Mouse (Mus musculus) CH12.LX (cell line): Measurements from ENCODE around the gene Hdac4. TPM values are rescaled to one million over a fixed set of nuclear protein-coding genes. Genes with fewer than 3 reads are reported as not detected.

Experiments used
- DNase-seq: peaks from one replicate; pipeline ENCODE4 v3.0.0-alpha.2; 2013; ENCODE audit errors: extremely low read depth
- H3K27ac ChIP-seq: 2 replicates; pipeline ENCODE4 v1.5.1; 2012; ENCODE audit warnings: low read depth, mild to moderate bottlenecking, control low read depth, moderate library complexity; ENCODE audit not compliant: insufficient read depth
- H3K27me3 ChIP-seq: replicated peaks from 2 replicates; pipeline ENCODE3; 2012; ENCODE audit warnings: inconsistent platforms
- H3K36me3 ChIP-seq, 2 experiments: replicated peaks in 1 of 2; 2 replicates each; pipeline versions ENCODE3 to v1.6.1; 2012; ENCODE audit warnings: inconsistent platforms in 1 of 2, low read length in 1 of 2, mild to moderate bottlenecking in 1 of 2, mixed read lengths in 1 of 2, moderate library complexity in 1 of 2; ENCODE audit not compliant: control insufficient read depth in 1 of 2, insufficient read depth in 1 of 2
- H3K4me1 ChIP-seq, 2 experiments: 2 replicates each; pipeline ENCODE4 v1.6.1; 2012; ENCODE audit warnings: inconsistent platforms in 1 of 2, moderate library complexity in 1 of 2; ENCODE audit not compliant: insufficient read depth in 2 of 2, control insufficient read depth in 1 of 2
- H3K4me2 ChIP-seq: 2 replicates; pipeline ENCODE4 v1.6.1; 2012; ENCODE audit warnings: low read depth, mild to moderate bottlenecking, control low read depth; ENCODE audit not compliant: poor library complexity, insufficient read depth, severe bottlenecking
- H3K4me3 ChIP-seq, 3 experiments: fragments of 150-350 bp in 1 of 3; sonication (generic) in 1 of 3; replicated peaks in 1 of 3; 2 replicates each; pipeline versions ENCODE3 to v1.5.1; 2011 to 2012; ENCODE audit warnings: low read depth in 2 of 3, low read length in 2 of 3, mild to moderate bottlenecking in 2 of 3, moderate library complexity in 2 of 3, control low read depth in 1 of 3, improper control_type of control experiment in 1 of 3, inconsistent platforms in 1 of 3, mixed read lengths in 1 of 3; ENCODE audit not compliant: poor library complexity in 1 of 3
- H3K79me2 ChIP-seq: replicated peaks from 2 replicates; pipeline ENCODE4 v1.6.1; 2012; ENCODE audit warnings: mild to moderate bottlenecking, moderate library complexity; ENCODE audit not compliant: control insufficient read depth, poor library complexity, insufficient read depth, severe bottlenecking; ENCODE audit errors: extremely low read depth
- H3K9ac ChIP-seq: 2 replicates; pipeline ENCODE4 v1.6.1; 2012; ENCODE audit warnings: low read depth, mild to moderate bottlenecking, control low read depth, moderate library complexity; ENCODE audit not compliant: insufficient read depth
- H3K9me3 ChIP-seq: replicated peaks from 2 replicates; pipeline ENCODE3; 2012; ENCODE audit warnings: low read length, inconsistent platforms, mixed read lengths
- BHLHE40 ChIP-seq: IDR thresholded peaks from 2 replicates; pipeline ENCODE4 v1.6.1; 2011; ENCODE audit warnings: mild to moderate bottlenecking, low read depth, low read length, improper control_type of control experiment
- CHD1 ChIP-seq: IDR thresholded peaks from 2 replicates; pipeline ENCODE4 v1.6.1; 2012; ENCODE audit warnings: low read depth, low read length, improper control_type of control experiment, inconsistent platforms
- CHD2 ChIP-seq: IDR thresholded peaks from 2 replicates; pipeline ENCODE4 v1.6.1; 2011; ENCODE audit warnings: low read length, improper control_type of control experiment
- CTCF ChIP-seq, 2 experiments: IDR thresholded peaks in 1 of 2; conservative IDR thresholded peaks in 1 of 2; 2 replicates each; pipeline ENCODE4 v1.5.1; 2011 to 2012; ENCODE audit warnings: low read depth in 2 of 2, low read length in 2 of 2, improper control_type of control experiment in 1 of 2, inconsistent platforms in 1 of 2, mild to moderate bottlenecking in 1 of 2, moderate library complexity in 1 of 2
- E2F4 ChIP-seq: IDR thresholded peaks from 2 replicates; pipeline ENCODE4 v1.6.1; 2011; ENCODE audit warnings: low read depth, low read length, improper control_type of control experiment; ENCODE audit not compliant: insufficient replicate concordance
- ELF1 ChIP-seq: IDR thresholded peaks from 2 replicates; pipeline ENCODE4 v1.6.1; 2014; ENCODE audit warnings: low read depth, mild to moderate bottlenecking, inconsistent platforms, low read length, improper control_type of control experiment
- EP300 ChIP-seq: IDR thresholded peaks from 2 replicates; pipeline ENCODE4 v1.6.1; 2011; ENCODE audit warnings: low read length, improper control_type of control experiment
- GABPA ChIP-seq: IDR thresholded peaks from 2 replicates; pipeline ENCODE4 v1.6.1; 2012; ENCODE audit warnings: low read depth, low read length, improper control_type of control experiment, inconsistent platforms; ENCODE audit not compliant: insufficient replicate concordance
- IRF4 ChIP-seq: IDR thresholded peaks from 2 replicates; pipeline ENCODE4 v1.6.1; 2014; ENCODE audit warnings: low read depth, mild to moderate bottlenecking, inconsistent platforms, low read length, improper control_type of control experiment
- JUN ChIP-seq: IDR thresholded peaks from 2 replicates; pipeline ENCODE4 v1.6.1; 2011; ENCODE audit warnings: low read depth, mild to moderate bottlenecking, low read length, improper control_type of control experiment, moderate library complexity; ENCODE audit not compliant: insufficient read depth
- KAT2A ChIP-seq: IDR thresholded peaks from 2 replicates; pipeline ENCODE4 v1.6.1; 2012; ENCODE audit warnings: low read length, improper control_type of control experiment, inconsistent platforms; ENCODE audit not compliant: insufficient replicate concordance
- MAFK ChIP-seq: IDR thresholded peaks from 2 replicates; pipeline ENCODE4 v1.6.1; 2011; ENCODE audit warnings: low read length, improper control_type of control experiment; ENCODE audit not compliant: insufficient replicate concordance
- MEF2A ChIP-seq: IDR thresholded peaks from 2 replicates; pipeline ENCODE4 v1.6.1; 2014; ENCODE audit warnings: low read depth, mild to moderate bottlenecking, inconsistent platforms, low read length, improper control_type of control experiment, borderline replicate concordance
- NRF1 ChIP-seq: IDR thresholded peaks from 2 replicates; pipeline ENCODE4 v1.6.1; 2014; ENCODE audit warnings: low read depth, mild to moderate bottlenecking, inconsistent platforms, low read length, improper control_type of control experiment, moderate library complexity
- POLR2AphosphoS2 ChIP-seq: IDR thresholded peaks from 2 replicates; pipeline ENCODE4 v1.6.1; 2011; ENCODE audit warnings: low read depth, low read length, improper control_type of control experiment
- SMC3 ChIP-seq: IDR thresholded peaks from 2 replicates; pipeline ENCODE4 v1.6.1; 2011; ENCODE audit warnings: low read depth, low read length, improper control_type of control experiment
- TBP ChIP-seq: conservative IDR thresholded peaks from 2 replicates; pipeline ENCODE4 v1.6.1; 2011; ENCODE audit warnings: low read depth, low read length, improper control_type of control experiment
- UBTF ChIP-seq: IDR thresholded peaks from 2 replicates; pipeline ENCODE4 v1.6.1; 2012; ENCODE audit warnings: low read depth, mild to moderate bottlenecking, inconsistent platforms, low read length, improper control_type of control experiment, moderate library complexity
- ZMIZ1 ChIP-seq: IDR thresholded peaks from 2 replicates; pipeline ENCODE4 v1.6.1; 2012; ENCODE audit warnings: low read depth, mild to moderate bottlenecking, inconsistent platforms, low read length, improper control_type of control experiment
- dilution Hi-C: fragments of 300-500 bp; cut with MboI; formaldehyde crosslinking; loops from 2 replicates; pipeline ENCODE4 v1.14.3; 2020; ENCODE audit warnings: low sequenced_read_pairs; ENCODE audit not compliant: extremely low pct_unique_long_range_greater_than_20kb, extremely low pct_ligation_motif_present
- in situ Hi-C: fragments of 300-500 bp; cut with MboI; formaldehyde crosslinking; loops from 3 replicates; pipeline ENCODE4 v1.14.3; 2019; ENCODE audit warnings: low sequenced_read_pairs, low pct_ligation_motif_present, low pct_unique_long_range_greater_than_20kb, mixed read lengths
- polyA plus RNA-seq: library from polyadenylated mRNA; unstranded; fragments of >175 nt; gene quantifications from 2 replicates; pipeline ENCODE4 v1.2.1, GENCODE M21; 2012; ENCODE audit warnings: low read depth; ENCODE audit not compliant: insufficient read length
- total RNA-seq, 2 experiments: library from RNA; depleted of rRNA; stranded (reverse); fragments of 300-350 nt in 1 of 2; fragments of >200 nt in 1 of 2; gene quantifications; 2 replicates each; pipeline ENCODE4 v1.2.3; 2012 to 2014

The Hdac4 gene
- total and polyA plus RNA-seq, 3 experiments = 2.4 to 6.3 (median 4.3) TPM

GRCm38 (mm10) chr1:92038714-92039113 lies 156.8 kb downstream of the Hdac4 start:
- no peak overlapping the region for H3K9ac ChIP-seq
- no peak overlapping the region for H3K4me2 ChIP-seq
- TF ChIP-seq CHD2 (no peak), POLR2AphosphoS2 (no peak), SMC3 (no peak), BHLHE40 (no peak), CHD1 (no peak), CTCF (conservative IDR thresholded peaks at IDR 0.05 in 1 of 2, IDR thresholded peaks at IDR 0.05 in 1 of 2; ENCODE audit: low read depth in 2 of 2, low read length in 2 of 2) (no peak), ELF1 (no peak), UBTF (no peak), JUN (no peak), IRF4 (no peak), KAT2A (no peak), EP300 (no peak), MAFK (no peak), ZMIZ1 (no peak), GABPA (no peak), TBP (no peak)
- TF ChIP-seq, all 38 proteins: peak for 0
- in situ Hi-C loops (no loop called here), dilution Hi-C loops (no loop called here)
- H3K27me3 ChIP-seq = no peaks in the 10 kb centered on the region
- no peak overlapping the region for H3K4me3 ChIP-seq
- no peaks in the 10 kb centered on the region for H3K79me2 ChIP-seq
- DNase-seq = no peak
- H3K4me1 ChIP-seq = peaks cover 0 to 5% of the 10 kb centered on the region in 2 experiments; a peak in 1 of 4 replicates
- H3K27ac ChIP-seq = no peak overlapping the region
- H3K9me3 ChIP-seq = no peaks in the 10 kb centered on the region
- H3K36me3 ChIP-seq = no peaks in the 10 kb centered on the region

- no peaks in the 10 kb centered on the region for H3K79me2 ChIP-seq
- no peak overlapping the region for H3K4me2 ChIP-seq
- peaks cover 0 to 2% of the 10 kb centered on the region in 2 experiments for H3K36me3 ChIP-seq
- H3K9ac ChIP-seq = no peak overlapping the region
- no peaks in the 10 kb centered on the region for H3K9me3 ChIP-seq
- no peaks in the 10 kb centered on the region for H3K27me3 ChIP-seq
- no peak overlapping the region for H3K4me3 ChIP-seq
- in situ Hi-C loops = no loop called here
- H3K27ac ChIP-seq = no peak overlapping the region
- dilution Hi-C loops = no loop called here
- peaks cover 0 to 5% of the 10 kb centered on the region in 2 experiments; a peak in 1 of 4 replicates for H3K4me1 ChIP-seq
- no peak for DNase-seq
- TF ChIP-seq MEF2A (no peak), UBTF (no peak), BHLHE40 (no peak), NRF1 (no peak), E2F4 (no peak)
Observed at GRCm38 (mm10) chr1:92037039-92037438, 158.5 kb downstream of the Hdac4 start.
